Mouse (Mus musculus): ENCODE results near the gene Klhl9. TPM values are rescaled to one million over a fixed set of nuclear protein-coding genes. Genes with fewer than 3 reads are reported as not detected.

Klhl9 gene
- 16.8 and 23.2 TPM in 2 replicates for polyA plus RNA-seq (2012; rRNA removed; ENCODE audit: low replicate concordance)

GRCm38 (mm10) chr4:88721791-88722721, at the start of gene Klhl9, which contains the start of gene Gm26566:
Gene Klhl9 (minus strand): TSS chr4:88722465.
Gene Gm26566 (plus strand): TSS chr4:88721805.

DNA sequence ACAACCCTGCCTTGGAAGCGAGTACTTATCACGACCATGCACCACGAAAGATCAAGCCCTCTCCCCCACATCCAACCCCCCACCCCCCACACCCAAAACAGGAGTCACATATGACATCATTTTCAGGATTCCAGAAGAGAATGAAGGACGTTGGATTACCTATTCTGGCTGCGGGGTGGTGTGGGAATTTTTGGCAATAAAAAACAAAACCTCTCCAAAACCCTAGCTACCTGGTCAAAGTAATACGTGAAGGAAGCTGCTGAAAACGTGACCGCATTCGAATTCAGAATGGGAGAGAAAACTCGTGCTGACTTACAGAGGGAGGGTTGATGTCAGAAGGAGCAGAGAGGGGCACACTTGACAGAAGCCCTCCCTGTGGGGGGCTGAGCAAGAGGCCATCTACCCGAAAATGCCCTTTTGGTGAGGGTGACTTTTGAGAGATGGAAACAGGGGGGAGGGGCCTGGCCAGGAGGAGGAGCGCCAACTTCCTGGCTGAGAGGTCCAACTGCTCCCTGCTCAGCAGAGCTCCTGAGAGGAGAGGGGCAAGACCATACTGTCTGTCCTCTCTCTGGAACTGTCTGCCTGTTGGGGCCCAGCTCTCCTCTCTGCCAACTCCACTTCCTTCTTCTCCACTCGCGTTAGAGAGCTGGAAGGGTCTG, 37.5 kb upstream of the Klhl9 start, which contains the start of gene Gm13283:
Gene Gm13283, plus strand, starts transcription at position 510 of the 659 bp plus-strand sequence.

GRCm38 (mm10) chr4:88754818-88755340, 32.6 kb upstream of the Klhl9 start, which contains the start of gene Gm13271:
Gene Gm13271 (plus strand): TSS chr4:88754868.

DNA sequence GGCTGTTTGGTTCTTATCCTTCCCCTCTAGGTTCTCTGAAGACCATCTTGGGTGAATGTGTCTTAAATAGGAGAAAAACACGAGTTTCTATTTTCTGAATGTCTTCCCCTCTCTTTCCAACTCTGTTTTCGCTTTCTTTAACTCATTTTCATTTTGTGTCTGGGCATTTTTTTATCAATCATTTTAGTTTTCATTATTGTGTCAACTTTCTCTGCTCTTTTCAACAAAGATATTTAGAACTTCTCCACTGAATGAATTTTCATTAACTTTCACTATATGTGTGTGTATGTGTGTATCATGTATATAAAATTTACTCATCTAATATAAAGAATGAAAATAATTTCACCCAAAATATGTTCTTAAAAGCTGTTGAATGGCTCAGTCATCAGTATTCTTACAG, 31.0 kb downstream of the Klhl9 start, which contains the start of gene Ifnab:
Gene Ifnab, minus strand, starts transcription at position 101 of the 400 bp plus-strand sequence.

DNA sequence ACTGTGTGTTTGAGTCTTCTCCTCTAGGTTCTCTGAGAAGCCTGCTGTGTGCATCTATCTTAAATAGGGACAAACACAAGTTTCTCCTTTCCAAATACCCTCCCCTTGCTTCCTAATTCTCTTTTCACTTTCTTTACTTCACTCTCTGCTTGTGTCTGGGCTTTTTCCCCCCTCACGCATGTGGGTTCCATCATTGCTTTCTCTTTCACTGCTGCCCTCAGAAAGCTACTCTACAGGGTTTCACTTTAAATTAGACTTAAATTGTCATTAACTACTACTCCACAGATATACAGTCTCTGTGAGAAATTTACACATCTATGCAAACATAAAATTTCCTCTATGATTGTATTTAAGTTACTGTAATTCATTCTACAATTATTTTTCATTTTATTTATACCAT, 38.5 kb downstream of the Klhl9 start, which contains the start of gene Ifna2:
Gene Ifna2, minus strand, starts transcription at position 101 of the 400 bp plus-strand sequence.

GRCm38 (mm10) chr4:88676824-88677223, 45.4 kb downstream of the Klhl9 start, which contains the start of gene Ifna16:
Gene Ifna16 (minus strand): TSS chr4:88676924.

Other genes starting within 250 kb of the Klhl9 start
- gene Ifnb1, start 199.7 kb downstream of the Klhl9 start, polyA plus RNA-seq (2012; rRNA removed; ENCODE audit: low replicate concordance), result not detected in 2 replicates
- gene Ifna15, start 164.2 kb downstream of the Klhl9 start, polyA plus RNA-seq (2012; rRNA removed; ENCODE audit: low replicate concordance), result not detected in 2 replicates
- not detected in 2 replicates for gene Ifna14, start 150.7 kb downstream of the Klhl9 start, polyA plus RNA-seq (2012; rRNA removed; ENCODE audit: low replicate concordance)
- gene Ifna9, start 130.1 kb downstream of the Klhl9 start, polyA plus RNA-seq (2012; rRNA removed; ENCODE audit: low replicate concordance), result not detected in 2 replicates
- not detected in 2 replicates for gene Ifna12, start 119.1 kb downstream of the Klhl9 start, polyA plus RNA-seq (2012; rRNA removed; ENCODE audit: low replicate concordance)
- not detected in 2 replicates for gene C87499, start 88.1 kb downstream of the Klhl9 start, polyA plus RNA-seq (2012; rRNA removed; ENCODE audit: low replicate concordance)
- gene Ifna13, start 78.0 kb downstream of the Klhl9 start, polyA plus RNA-seq (2012; rRNA removed; ENCODE audit: low replicate concordance), result not detected in 2 replicates
- gene Ifna16, start 45.5 kb downstream of the Klhl9 start, polyA plus RNA-seq (2012; rRNA removed; ENCODE audit: low replicate concordance), result not detected in 2 replicates
- gene Ifna2, start 38.6 kb downstream of the Klhl9 start, polyA plus RNA-seq (2012; rRNA removed; ENCODE audit: low replicate concordance), result not detected in 2 replicates
- gene Ifnab, start 31.1 kb downstream of the Klhl9 start, polyA plus RNA-seq (2012; rRNA removed; ENCODE audit: low replicate concordance), result not detected in 2 replicates
- 0.43 TPM in 1 of 2 replicates, not detected in the other for gene Gm26566, start 660 bp downstream of the Klhl9 start, polyA plus RNA-seq (2012; rRNA removed; ENCODE audit: low replicate concordance)
- gene Gm13271, start 32.4 kb upstream of the Klhl9 start, polyA plus RNA-seq (2012; rRNA removed; ENCODE audit: low replicate concordance), result not detected in 2 replicates
- gene Gm13283, start 37.7 kb upstream of the Klhl9 start, polyA plus RNA-seq (2012; rRNA removed; ENCODE audit: low replicate concordance), result 0.17 and 0.27 TPM in 2 replicates
- not detected in 2 replicates for gene Gm13290, start 51.4 kb upstream of the Klhl9 start, polyA plus RNA-seq (2012; rRNA removed; ENCODE audit: low replicate concordance)
- gene Gm13289, start 54.5 kb upstream of the Klhl9 start, polyA plus RNA-seq (2012; rRNA removed; ENCODE audit: low replicate concordance), result not detected in 2 replicates
- gene Gm13272, start 57.4 kb upstream of the Klhl9 start, polyA plus RNA-seq (2012; rRNA removed; ENCODE audit: low replicate concordance), result not detected in 2 replicates
- 0.07 TPM in 1 of 2 replicates, not detected in the other for gene Ifnz, start 59.7 kb upstream of the Klhl9 start, polyA plus RNA-seq (2012; rRNA removed; ENCODE audit: low replicate concordance)
- not detected in 2 replicates for gene Gm13276, start 63.2 kb upstream of the Klhl9 start, polyA plus RNA-seq (2012; rRNA removed; ENCODE audit: low replicate concordance)
- not detected in 2 replicates for gene Gm13277, start 66.2 kb upstream of the Klhl9 start, polyA plus RNA-seq (2012; rRNA removed; ENCODE audit: low replicate concordance)
- gene Gm13278, start 69.1 kb upstream of the Klhl9 start, polyA plus RNA-seq (2012; rRNA removed; ENCODE audit: low replicate concordance), result not detected in 2 replicates
- gene Gm13275, start 72.0 kb upstream of the Klhl9 start, polyA plus RNA-seq (2012; rRNA removed; ENCODE audit: low replicate concordance), result not detected in 2 replicates
- gene Gm13279, start 74.9 kb upstream of the Klhl9 start, polyA plus RNA-seq (2012; rRNA removed; ENCODE audit: low replicate concordance), result not detected in 2 replicates
- gene Gm13285, start 77.2 kb upstream of the Klhl9 start, polyA plus RNA-seq (2012; rRNA removed; ENCODE audit: low replicate concordance), result not detected in 2 replicates
- gene Gm13287, start 80.8 kb upstream of the Klhl9 start, polyA plus RNA-seq (2012; rRNA removed; ENCODE audit: low replicate concordance), result not detected in 2 replicates
- gene Gm13288, start 83.1 kb upstream of the Klhl9 start, polyA plus RNA-seq (2012; rRNA removed; ENCODE audit: low replicate concordance), result not detected in 2 replicates
- gene Ifna7, start 93.8 kb upstream of the Klhl9 start, polyA plus RNA-seq (2012; rRNA removed; ENCODE audit: low replicate concordance), result not detected in 2 replicates
- gene Ifna11, start 97.5 kb upstream of the Klhl9 start, polyA plus RNA-seq (2012; rRNA removed; ENCODE audit: low replicate concordance), result not detected in 2 replicates
- not detected in 2 replicates for gene Ifna6, start 105.0 kb upstream of the Klhl9 start, polyA plus RNA-seq (2012; rRNA removed; ENCODE audit: low replicate concordance)
- gene Ifna5, start 113.1 kb upstream of the Klhl9 start, polyA plus RNA-seq (2012; rRNA removed; ENCODE audit: low replicate concordance), result not detected in 2 replicates
- gene Ifna4, start 119.4 kb upstream of the Klhl9 start, polyA plus RNA-seq (2012; rRNA removed; ENCODE audit: low replicate concordance), result not detected in 2 replicates
- gene Ifna1, start 127.6 kb upstream of the Klhl9 start, polyA plus RNA-seq (2012; rRNA removed; ENCODE audit: low replicate concordance), result not detected in 2 replicates
- gene Ifne, start 157.7 kb upstream of the Klhl9 start, polyA plus RNA-seq (2012; rRNA removed; ENCODE audit: low replicate concordance), result not detected in 2 replicates

All from mammary gland, adult 2 months (tissue).